Mouse (Mus musculus): ENCODE results near the gene Gm5114.
"Not testable (repeated sequence)": the region's sequence is repeated elsewhere in the genome, so short reads cannot be mapped to it uniquely, and the experiment has no call there.

Gm5114 gene

GRCm38 (mm10) chr7:39413060-39413459 is at the start of gene Gm5114:
TSS of gene Gm5114 (minus strand) at chr7:39413160.
- not testable (repeated sequence) for DNase-seq

GRCm38 (mm10) chr7:39455806-39456205 is 42.8 kb upstream of the Gm5114 start:
- DNase-seq: peak; percentile 48

GRCm38 (mm10) chr7:39449260-39450021 is 36.5 kb upstream of the Gm5114 start:
- peak; percentile 93 for DNase-seq

- no peak for DNase-seq
Observed at GRCm38 (mm10) chr7:39448626-39449242, 35.8 kb upstream of the Gm5114 start.

- peak; percentile 23 for DNase-seq
Observed at GRCm38 (mm10) chr7:39441237-39441636, 28.3 kb upstream of the Gm5114 start.

GRCm38 (mm10) chr7:39440362-39440761 is 27.4 kb upstream of the Gm5114 start:
- no peak for DNase-seq
